Mouse (Mus musculus): ENCODE measurements around the gene Fam169a. TPM values are rescaled to one million over a fixed set of nuclear protein-coding genes. Genes with fewer than 3 reads are reported as not detected.

Fam169a gene
- total RNA-seq, 1 experiment from 2014 or later, result 0.10 TPM

- no peak for ATAC-seq (replicated peaks; ENCODE audit: insufficient number of reproducible peaks, low FRiP score, low TSS enrichment, poor library complexity, severe bottlenecking)
Observed at GRCm38 (mm10) chr13:97142321-97142720, 75.2 kb downstream of the Fam169a start.

DNA sequence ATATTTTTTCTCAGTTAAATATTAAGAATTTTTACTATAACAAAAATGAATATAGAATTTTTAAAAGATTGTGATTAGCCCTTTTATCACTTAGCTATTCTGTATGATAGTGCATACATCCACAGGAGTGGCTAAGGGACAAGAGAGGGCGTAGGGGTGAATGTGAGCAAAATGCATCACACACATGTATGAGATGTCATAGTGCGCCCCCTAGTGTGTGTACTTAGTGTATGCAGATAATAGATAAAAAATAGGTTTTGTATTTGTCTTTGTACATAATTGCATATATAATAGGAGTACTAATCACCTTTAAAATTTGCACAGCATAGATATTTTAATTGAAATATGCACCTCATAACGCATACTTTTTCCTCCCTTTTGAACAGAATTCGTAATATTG, 78.7 kb downstream of the Fam169a start:
- peak; percentile 78 for ATAC-seq (replicated peaks; ENCODE audit: insufficient number of reproducible peaks, low FRiP score, low TSS enrichment, poor library complexity, severe bottlenecking)

DNA sequence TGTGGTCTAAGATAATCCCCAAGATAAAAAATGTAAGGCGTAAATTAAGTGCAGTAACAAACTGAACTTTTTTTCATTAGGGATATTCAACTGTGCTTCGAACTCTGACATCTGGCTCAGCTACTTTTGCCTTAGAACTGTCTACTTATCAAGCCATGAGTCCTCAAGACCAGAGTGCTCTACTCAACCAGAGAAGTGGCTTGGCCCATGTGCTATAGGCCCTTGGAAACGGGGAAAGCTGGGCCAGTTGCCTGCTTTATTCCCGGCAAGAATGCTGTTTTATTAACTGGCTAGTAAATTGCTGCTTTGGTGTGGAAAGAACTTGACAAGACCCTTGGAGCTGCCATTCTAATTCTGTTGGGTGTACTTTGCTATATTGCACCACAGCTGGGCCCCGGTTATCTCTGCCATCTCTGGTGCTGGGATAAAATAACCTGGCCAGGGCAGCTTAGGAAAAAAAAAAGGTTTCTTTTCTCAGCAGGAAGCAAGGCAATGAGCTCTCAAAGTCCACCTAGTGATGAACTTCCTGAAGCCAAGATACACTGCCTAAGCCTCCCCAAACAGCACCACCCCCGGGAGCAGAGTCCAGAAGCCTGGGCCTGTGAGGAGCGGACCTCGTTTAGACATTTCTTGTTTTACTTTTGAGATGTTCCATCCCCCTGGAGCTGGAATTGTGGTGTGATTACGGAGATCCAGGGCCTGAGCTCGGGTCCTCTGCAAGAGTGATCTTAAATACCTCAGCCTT, 108.6 kb downstream of the Fam169a start:
- ATAC-seq (replicated peaks; ENCODE audit: insufficient number of reproducible peaks, low FRiP score, low TSS enrichment, poor library complexity, severe bottlenecking), result no peak

GRCm38 (mm10) chr13:97176731-97177130, 109.6 kb downstream of the Fam169a start:
- no peak for ATAC-seq (replicated peaks; ENCODE audit: insufficient number of reproducible peaks, low FRiP score, low TSS enrichment, poor library complexity, severe bottlenecking)

DNA sequence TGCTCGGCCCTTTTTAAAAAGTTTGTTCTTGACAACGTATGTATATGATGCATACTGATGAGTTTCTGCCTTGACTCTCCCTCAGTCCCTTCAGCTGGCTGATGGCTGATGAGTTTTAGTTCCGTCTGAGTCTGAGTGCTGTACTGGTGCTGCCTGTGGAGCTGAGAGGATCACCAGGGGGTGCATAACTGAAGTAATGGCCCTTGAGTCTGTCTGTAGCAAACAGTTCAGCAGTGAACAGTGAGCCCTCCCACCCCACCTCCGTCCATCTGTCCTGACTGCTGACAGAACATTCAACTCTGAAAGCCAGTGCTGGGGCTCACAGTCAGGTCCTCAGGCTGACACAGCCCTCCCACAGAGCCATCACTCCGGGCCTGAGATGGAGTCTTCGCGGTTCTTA, 111.9 kb downstream of the Fam169a start:
- ATAC-seq (replicated peaks; ENCODE audit: insufficient number of reproducible peaks, low FRiP score, low TSS enrichment, poor library complexity, severe bottlenecking), result no peak

DNA sequence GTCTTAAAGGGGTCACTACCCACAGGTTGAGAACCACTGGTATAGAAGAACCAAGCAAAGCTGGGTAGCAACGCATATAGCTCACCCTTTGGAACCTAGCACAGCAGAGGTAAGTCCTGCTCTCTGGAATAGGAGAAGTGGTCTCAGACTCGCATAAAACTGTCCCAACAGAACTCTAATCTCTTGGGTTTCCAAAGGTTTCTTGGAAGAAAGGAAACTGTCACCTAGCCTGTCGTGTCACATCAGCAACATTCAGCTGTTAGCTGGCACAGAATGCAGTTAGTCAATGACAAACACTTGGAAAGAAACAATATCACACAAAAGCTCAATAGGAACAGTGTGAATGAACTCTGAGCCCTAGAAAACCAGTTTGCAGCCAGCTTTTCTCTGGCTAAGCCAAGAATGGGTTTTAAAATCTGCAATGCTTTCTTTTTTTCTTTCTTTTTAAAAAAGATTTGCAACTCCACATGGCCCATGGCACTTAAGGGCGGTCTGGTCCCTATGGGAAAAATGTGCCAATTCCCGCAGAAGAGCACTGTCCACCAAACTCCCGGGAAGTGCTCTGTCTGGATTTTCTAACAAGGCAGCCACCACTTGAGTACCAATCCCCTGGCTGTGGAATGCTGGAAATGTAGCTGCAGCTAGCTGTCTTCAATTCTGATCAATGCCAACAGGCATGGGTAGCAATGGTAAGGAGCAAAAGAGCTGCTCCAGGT, 113.2 kb downstream of the Fam169a start:
- ATAC-seq (replicated peaks; ENCODE audit: insufficient number of reproducible peaks, low FRiP score, low TSS enrichment, poor library complexity, severe bottlenecking), result no peak

Other genes with a start within 250 kb of the Fam169a start
- not detected in 3 replicates for gene Gcnt4, start 142.6 kb upstream of the Fam169a start, total RNA-seq (2017)
- not detected in 3 replicates for gene 1700029F12Rik, start 32.9 kb upstream of the Fam169a start, total RNA-seq (2017)
- 1.2 to 5.6 TPM (median 1.3 TPM) in 3 replicates for gene Gm6169, start 32.0 kb downstream of the Fam169a start, total RNA-seq (2017)
- 17.4 to 58.4 TPM (median 36.9 TPM) in 3 replicates for gene Gfm2, start 70.7 kb downstream of the Fam169a start, total RNA-seq (2017)
- 339 to 542 TPM (median 450 TPM) in 3 replicates for gene Nsa2, start 70.7 kb downstream of the Fam169a start, total RNA-seq (2017)
- gene Hexb, start 131.1 kb downstream of the Fam169a start, total RNA-seq (2017), result 72.1 to 103 TPM (median 100 TPM) in 3 replicates
- gene Enc1, start 173.8 kb downstream of the Fam169a start, total RNA-seq (2017), result 4.6 to 13.6 TPM (median 6.6 TPM) in 3 replicates

Measured in monocyte, adult 5-6 weeks (primary cell).